Mouse (Mus musculus): ENCODE measurements around the gene Ppy. TPM values are rescaled to one million over a fixed set of nuclear protein-coding genes. Genes with fewer than 3 reads are reported as not detected.

The Ppy gene
- not detected in 2 replicates for polyA plus RNA-seq (2016; fragmentation: Nextera tagmentation; extraction: Ambion mirVana)

DNA sequence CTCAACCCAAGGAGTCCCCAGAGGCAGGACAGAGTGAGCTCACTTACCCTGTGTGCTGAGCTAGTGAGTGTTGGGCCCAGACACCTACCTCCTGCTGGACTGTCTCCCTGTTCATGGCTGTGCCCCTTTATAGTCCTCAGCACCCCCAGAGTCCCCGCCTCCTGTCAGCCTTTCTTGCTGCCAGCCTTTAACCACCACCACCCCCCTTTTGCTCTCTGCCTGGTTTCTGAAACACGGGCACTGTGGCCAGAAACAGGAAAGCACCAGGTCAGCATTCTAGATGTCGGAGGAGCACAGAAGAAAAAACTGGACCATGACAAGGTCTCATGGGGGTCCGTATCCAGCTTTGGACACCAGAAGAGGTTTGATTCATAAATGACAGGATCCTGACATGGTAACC lies at the start of gene Ppy:
Gene Ppy (minus strand): TSS at position 101 of the 400 bp plus-strand sequence.
- no peak for DNase-seq (ENCODE audit: low spot score)
- Histone ChIP-seq H3K9me3 (no peaks in the 10 kb centered on the region), H3K4me1 (replicated peaks) (peaks cover 32% of the 10 kb centered on the region), H3K27me3 (ENCODE audit: insufficient read depth, poor library complexity, severe bottlenecking) (peaks cover 86% of the 10 kb centered on the region), H3K36me3 (no peaks in the 10 kb centered on the region), H3K27ac (no peak within 1 kb of the TSS), H3K4me3 (peak within 1 kb of the TSS; percentile 6; the same call in 1 of the 2 replicates)
- 84% methylated on average over 4 of the region's 4 CpGs for WGBS

DNA sequence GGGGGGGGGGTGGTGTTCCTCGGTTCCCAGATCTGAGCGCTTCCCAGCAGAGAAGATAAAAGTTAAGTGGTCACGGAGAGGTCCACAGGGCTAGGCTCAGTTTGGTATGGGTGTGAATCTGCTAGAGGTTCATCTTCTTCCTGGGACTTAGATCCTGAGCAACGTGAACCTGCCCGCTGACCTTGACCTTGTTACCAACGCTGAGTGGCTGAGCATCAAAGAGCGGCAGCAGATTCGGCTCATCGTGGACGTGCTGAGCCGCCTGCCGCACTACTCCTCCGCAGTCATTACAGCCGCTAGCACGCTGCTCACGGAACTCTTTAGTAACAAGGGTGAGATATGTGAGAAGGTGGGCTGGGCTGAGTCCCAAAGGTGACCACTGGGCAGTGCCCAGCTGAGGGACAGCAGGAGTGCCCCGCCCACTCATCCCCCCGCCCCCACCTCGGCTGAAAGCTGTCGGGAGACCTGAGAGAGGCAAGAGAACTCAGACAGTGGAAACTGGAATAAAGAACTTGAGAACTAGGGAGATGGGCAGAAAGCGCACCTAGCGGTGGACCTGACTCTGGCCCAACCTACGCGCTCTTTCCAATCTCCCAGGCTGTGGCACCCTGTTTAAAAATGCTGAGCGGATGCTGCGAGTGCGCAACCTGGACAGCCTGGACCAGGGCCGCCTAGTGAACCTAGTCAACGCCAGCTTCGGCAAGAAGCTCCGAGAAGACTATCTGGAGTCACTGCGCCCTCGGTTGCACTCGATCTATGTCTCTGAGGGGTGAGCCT lies 46.3 kb upstream of the Ppy start:
- H3K27ac ChIP-seq: no peak overlapping the region
- H3K9me3 ChIP-seq: no peaks in the 10 kb centered on the region
- H3K4me3 ChIP-seq: 0 out of 2 replicates have a peak overlapping the region, but pooled peaks have one; percentile 20
- peaks cover 75% of the 10 kb centered on the region for H3K27me3 ChIP-seq (ENCODE audit: insufficient read depth, poor library complexity, severe bottlenecking)
- peak; percentile 23 for DNase-seq (ENCODE audit: low spot score)
- H3K36me3 ChIP-seq: peaks cover 4% of the 10 kb centered on the region
- 14% methylated on average over 34 of the region's 34 CpGs for WGBS
- H3K4me1 ChIP-seq (replicated peaks): peaks cover 30% of the 10 kb centered on the region

DNA sequence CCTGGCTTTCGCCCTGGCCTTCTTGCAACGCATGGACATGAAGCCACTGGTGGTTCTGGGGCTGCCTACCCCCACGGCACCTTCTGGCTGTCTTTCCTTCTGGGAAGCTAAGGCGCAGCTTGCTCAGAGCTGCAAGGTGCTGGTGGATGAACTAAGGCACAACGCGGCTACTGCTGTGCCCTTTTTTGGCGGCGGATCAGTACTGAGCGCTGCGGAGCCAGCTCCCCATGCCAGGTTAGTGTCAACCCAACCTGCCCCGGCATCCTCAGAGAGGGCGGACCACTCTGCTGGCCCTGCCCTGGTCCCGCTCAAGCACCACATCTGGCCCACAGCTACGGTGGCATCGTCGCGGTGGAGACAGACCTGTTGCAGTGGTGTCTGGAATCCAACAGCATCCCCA lies 45.4 kb upstream of the Ppy start:
- Histone ChIP-seq H3K27ac (no peak overlapping the region), H3K36me3 (no peaks in the 10 kb centered on the region), H3K4me3 (peak overlapping the region; percentile 47), H3K9me3 (no peaks in the 10 kb centered on the region), H3K27me3 (ENCODE audit: insufficient read depth, poor library complexity, severe bottlenecking) (peaks cover 80% of the 10 kb centered on the region), H3K4me1 (replicated peaks) (peaks cover 30% of the 10 kb centered on the region)
- DNase-seq (ENCODE audit: low spot score): no peak
- WGBS: 10% methylated on average over 17 of the region's 17 CpGs

DNA sequence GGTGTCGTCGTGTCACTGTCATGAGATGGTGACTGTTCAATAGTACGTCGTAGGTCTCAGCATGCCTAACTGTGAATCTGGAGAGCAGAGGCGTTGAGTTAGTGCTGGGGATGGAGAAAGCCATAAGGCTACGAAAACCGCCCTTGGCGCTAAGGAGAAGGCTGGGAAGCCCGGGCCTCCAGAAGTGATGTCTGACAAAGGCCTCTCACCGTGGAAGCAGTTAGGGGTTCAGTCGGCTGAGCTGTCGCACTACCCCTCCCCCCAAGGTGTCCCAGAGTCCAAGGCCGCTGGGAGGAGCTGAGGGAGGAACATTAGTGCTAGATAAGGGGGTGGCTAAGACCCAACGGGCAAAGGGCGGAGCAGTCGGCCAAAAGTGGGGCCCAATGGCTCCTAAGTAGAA lies 44.9 kb upstream of the Ppy start:
- no peaks in the 10 kb centered on the region for H3K36me3 ChIP-seq
- no peak overlapping the region for H3K27ac ChIP-seq
- 5% methylated on average over 16 of the region's 16 CpGs for WGBS
- DNase-seq (ENCODE audit: low spot score): peak; percentile 19
- no peaks in the 10 kb centered on the region for H3K9me3 ChIP-seq
- peak overlapping the region; percentile 47 for H3K4me3 ChIP-seq
- peaks cover 80% of the 10 kb centered on the region for H3K27me3 ChIP-seq (ENCODE audit: insufficient read depth, poor library complexity, severe bottlenecking)
- H3K4me1 ChIP-seq (replicated peaks): peaks cover 30% of the 10 kb centered on the region

DNA sequence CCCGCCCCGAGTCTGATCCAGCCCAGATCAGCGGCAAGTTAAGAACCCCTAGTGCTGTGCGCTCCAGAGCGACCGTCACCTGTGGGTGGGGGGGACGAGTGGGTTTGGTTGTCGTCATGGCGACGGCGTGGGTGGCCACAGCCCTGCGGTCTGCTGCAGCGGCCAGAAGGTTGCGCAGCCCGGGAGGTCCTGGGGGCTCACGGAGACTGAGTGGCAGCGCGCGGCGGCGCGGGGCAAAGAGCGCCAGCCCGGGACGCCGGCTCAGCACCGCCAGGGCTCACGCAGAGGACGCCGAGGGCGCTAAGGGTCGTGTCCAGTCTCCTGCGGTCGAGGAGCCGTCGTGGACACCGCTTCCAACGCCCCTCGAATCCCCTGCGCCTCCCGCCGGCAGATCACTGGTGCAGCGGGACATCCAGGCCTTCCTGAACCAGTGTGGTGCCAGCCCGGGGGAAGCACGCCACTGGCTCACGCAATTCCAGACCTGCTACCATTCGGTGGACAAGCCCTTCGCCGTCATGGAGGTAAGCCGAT lies 44.4 kb upstream of the Ppy start, which contains the start of gene Nags:
Gene Nags (plus strand): TSS at position 43 of the 531 bp plus-strand sequence.
- peak within 1 kb of the TSS; percentile 47 for H3K4me3 ChIP-seq
- WGBS: 2% methylated on average over 50 of the region's 50 CpGs
- no peaks in the 10 kb centered on the region for H3K9me3 ChIP-seq
- H3K27ac ChIP-seq: no peak within 1 kb of the TSS
- peaks cover 30% of the 10 kb centered on the region for H3K4me1 ChIP-seq (replicated peaks)
- peaks cover 80% of the 10 kb centered on the region for H3K27me3 ChIP-seq (ENCODE audit: insufficient read depth, poor library complexity, severe bottlenecking)
- peak; percentile 41 for DNase-seq (ENCODE audit: low spot score)
- H3K36me3 ChIP-seq: no peaks in the 10 kb centered on the region

DNA sequence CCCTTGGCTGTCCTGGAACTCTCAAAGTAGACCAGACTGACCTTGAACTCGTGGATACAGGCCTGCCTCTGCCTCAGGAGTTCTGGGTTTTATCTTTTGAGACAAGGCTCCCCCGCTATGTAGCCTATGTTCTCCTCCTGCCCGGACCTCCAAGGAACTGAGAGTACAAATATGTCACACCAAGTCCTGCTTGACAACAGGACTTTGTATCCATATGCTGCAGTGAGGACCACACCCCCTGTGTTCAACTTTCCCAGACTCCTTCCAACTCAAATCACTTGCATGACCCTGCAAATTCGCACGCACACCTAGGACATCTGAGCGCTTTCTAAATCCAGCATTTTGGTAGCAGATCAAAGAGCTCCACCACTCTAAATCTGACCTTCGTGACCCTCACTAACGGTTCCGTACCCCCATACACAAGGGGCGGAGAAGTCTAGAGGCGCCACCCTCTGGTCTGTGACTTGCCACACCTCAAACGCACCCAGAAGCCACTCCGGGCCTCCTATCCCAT lies 43.9 kb upstream of the Ppy start:
- no peak for DNase-seq (ENCODE audit: low spot score)
- peaks cover 30% of the 10 kb centered on the region for H3K4me1 ChIP-seq (replicated peaks)
- no peaks in the 10 kb centered on the region for H3K9me3 ChIP-seq
- WGBS: 25% methylated on average over 13 of the region's 13 CpGs
- H3K27ac ChIP-seq: no peak overlapping the region
- peaks cover 80% of the 10 kb centered on the region for H3K27me3 ChIP-seq (ENCODE audit: insufficient read depth, poor library complexity, severe bottlenecking)
- H3K36me3 ChIP-seq: no peaks in the 10 kb centered on the region
- peak overlapping the region; percentile 47 for H3K4me3 ChIP-seq

DNA sequence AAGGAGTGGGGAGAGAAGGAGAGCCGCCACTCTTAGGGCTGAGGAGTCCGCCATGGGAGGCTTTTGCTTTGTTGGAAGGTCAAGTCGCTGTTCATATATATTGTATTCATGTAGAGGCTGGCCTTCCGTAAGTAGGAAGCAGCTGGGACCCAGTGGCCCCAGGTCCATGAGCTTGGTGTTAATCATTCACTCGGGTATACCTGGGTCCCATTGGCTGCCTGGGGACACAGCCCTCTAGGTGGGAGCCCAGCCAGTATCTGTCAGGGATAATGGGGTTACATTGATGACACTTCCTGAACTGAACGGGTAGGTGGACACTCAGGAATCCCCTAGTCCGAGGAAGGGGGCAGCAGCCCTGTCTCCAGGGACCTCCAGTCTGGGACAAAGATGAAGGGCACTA lies 41.2 kb upstream of the Ppy start:
- H3K27ac ChIP-seq: no peak overlapping the region
- H3K9me3 ChIP-seq: no peaks in the 10 kb centered on the region
- WGBS: 74% methylated on average over 7 of the region's 7 CpGs
- H3K4me1 ChIP-seq (replicated peaks): peaks cover 28% of the 10 kb centered on the region
- H3K36me3 ChIP-seq: no peaks in the 10 kb centered on the region
- peaks cover 76% of the 10 kb centered on the region for H3K27me3 ChIP-seq (ENCODE audit: insufficient read depth, poor library complexity, severe bottlenecking)
- H3K4me3 ChIP-seq: no peak overlapping the region
- no peak for DNase-seq (ENCODE audit: low spot score)

DNA sequence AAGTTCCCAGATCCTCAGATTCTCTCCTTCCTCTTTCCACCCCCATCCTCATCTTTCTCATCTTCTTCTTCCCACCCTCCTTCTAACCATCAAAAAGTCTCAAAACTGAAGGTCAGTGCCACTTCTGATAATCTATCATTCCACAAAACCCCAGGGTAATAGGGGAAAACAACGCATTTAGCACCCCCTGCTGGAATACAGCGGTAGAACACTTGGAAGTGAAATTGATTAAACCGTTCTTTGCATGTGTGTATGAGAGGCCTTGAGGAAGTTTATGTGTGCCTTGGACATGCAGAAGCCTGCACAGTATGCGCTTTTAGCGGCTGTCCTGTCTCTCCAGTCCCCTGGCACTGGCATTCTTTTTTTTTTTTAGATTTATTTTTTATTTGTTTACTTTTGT lies 39.4 kb upstream of the Ppy start:
- Histone ChIP-seq H3K9me3 (no peaks in the 10 kb centered on the region), H3K4me1 (replicated peaks) (peaks cover 9% of the 10 kb centered on the region), H3K4me3 (no peak overlapping the region), H3K27ac (no peak overlapping the region), H3K36me3 (no peaks in the 10 kb centered on the region), H3K27me3 (ENCODE audit: insufficient read depth, poor library complexity, severe bottlenecking) (peaks cover 69% of the 10 kb centered on the region)
- WGBS: 4% methylated on average over 5 of the region's 5 CpGs
- peak; percentile 67 for DNase-seq (ENCODE audit: low spot score)

DNA sequence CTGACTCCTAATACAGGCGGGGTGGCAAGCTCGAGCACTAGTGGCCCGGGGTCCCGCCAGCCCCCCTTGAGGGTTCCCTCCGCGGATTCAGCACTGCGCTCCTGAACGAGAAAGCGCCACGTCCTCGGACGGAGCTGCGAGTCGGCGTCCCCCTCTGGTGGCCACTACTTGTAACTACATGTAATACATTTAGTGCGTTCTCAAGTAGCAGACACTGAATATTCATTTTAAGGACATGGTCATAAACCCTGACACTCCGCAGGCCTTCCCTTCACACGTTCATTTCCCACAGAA lies 37.3 kb upstream of the Ppy start:
- peak overlapping the region; percentile 37 for H3K4me3 ChIP-seq
- WGBS: 1% methylated on average over 18 of the region's 18 CpGs
- no peaks in the 10 kb centered on the region for H3K36me3 ChIP-seq
- H3K27me3 ChIP-seq (ENCODE audit: insufficient read depth, poor library complexity, severe bottlenecking): peaks cover 60% of the 10 kb centered on the region
- DNase-seq (ENCODE audit: low spot score): peak; percentile 76
- peaks cover 11% of the 10 kb centered on the region for H3K4me1 ChIP-seq (replicated peaks)
- no peak overlapping the region for H3K27ac ChIP-seq
- no peaks in the 10 kb centered on the region for H3K9me3 ChIP-seq

DNA sequence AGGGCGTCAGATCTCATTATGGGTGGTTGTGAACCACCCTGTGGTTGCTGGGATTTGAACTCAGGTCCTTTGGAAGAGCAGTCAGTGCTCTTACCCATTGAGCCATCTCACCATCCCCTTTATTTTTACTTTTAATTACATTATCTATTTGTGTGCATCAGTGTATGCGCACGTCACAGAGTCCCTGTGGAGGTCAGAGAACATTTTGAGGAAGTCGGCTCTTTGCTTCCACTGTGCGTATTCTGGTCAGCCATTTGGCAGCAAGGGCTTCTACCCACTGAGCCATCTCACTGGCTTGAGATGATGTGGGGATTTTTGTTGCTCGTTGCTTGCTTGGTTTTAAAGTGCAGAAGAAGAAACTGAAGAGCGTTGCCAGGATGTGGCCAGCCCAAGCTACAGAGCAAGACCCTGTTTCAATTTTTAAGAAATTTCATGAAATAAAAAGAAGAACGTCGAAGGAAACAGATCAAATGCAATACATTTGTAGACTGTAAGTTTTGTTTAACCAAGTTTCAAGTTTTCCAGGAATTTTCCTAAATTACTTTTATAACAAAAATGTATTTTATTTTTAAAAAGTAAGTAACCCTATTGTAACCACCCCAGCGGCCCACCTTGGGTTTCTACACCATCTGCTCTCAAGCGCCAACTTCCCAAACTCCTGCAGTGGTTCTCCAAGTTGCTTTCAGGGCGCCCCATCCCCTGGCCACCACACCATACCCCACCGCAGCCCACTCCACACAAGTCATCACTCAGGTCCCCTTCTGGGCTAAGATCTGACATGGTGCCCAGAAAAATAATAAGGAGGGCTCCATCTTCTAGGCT lies 36.7 kb upstream of the Ppy start:
- DNase-seq (ENCODE audit: low spot score): no peak
- Histone ChIP-seq H3K9me3 (no peaks in the 10 kb centered on the region), H3K27ac (no peak overlapping the region), H3K4me3 (peak overlapping the region; percentile 37), H3K4me1 (replicated peaks) (peaks cover 11% of the 10 kb centered on the region), H3K36me3 (no peaks in the 10 kb centered on the region), H3K27me3 (ENCODE audit: insufficient read depth, poor library complexity, severe bottlenecking) (peaks cover 55% of the 10 kb centered on the region)
- WGBS: 49% methylated on average over 13 of the region's 13 CpGs

DNA sequence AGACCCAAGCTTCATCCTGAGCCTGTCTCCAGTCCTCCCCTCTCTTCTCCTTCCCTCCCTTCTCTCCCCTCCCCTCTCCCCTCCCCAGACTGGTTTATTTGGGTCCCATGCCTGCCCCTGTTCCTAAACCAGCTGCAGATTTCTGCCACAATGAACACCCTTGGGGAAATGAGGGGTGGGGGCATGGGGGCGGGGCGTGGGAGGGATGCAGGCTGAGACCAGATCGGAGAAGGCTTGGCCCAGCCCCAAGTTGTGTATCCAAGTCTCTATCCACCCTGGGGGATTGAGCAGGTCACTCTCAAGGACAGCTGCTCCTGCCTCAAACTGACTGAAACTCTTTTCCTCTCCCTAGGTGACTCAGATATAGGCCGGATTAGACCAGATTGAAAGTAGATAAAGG lies 33.4 kb upstream of the Ppy start:
- H3K27ac ChIP-seq: no peak overlapping the region
- no peak overlapping the region for H3K4me3 ChIP-seq
- DNase-seq (ENCODE audit: low spot score): no peak
- H3K4me1 ChIP-seq (replicated peaks): peaks cover 11% of the 10 kb centered on the region
- no peaks in the 10 kb centered on the region for H3K9me3 ChIP-seq
- H3K36me3 ChIP-seq: no peaks in the 10 kb centered on the region
- 41% methylated on average over 4 of the region's 4 CpGs for WGBS
- H3K27me3 ChIP-seq (ENCODE audit: insufficient read depth, poor library complexity, severe bottlenecking): peaks cover 41% of the 10 kb centered on the region

DNA sequence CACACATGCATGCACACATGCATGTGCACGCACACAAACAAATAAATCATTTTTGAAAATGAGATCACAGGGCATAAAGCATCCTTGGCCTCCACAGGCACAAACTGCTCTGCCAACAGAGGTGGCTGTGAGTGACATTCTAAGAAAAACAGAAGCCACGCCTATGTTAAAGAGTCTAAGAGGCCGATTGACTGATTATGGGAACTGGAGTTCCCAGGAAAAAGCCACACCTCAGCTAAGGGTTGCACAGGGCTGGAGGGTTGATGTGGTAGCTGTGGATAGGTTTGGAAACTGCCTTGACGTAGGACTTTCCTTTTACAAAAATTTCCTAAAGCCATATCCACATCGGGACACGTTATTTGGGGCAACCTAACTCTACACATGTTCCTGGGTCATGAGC lies 16.3 kb upstream of the Ppy start:
- DNase-seq (ENCODE audit: low spot score): no peak
- no peak overlapping the region for H3K27ac ChIP-seq
- H3K36me3 ChIP-seq: no peaks in the 10 kb centered on the region
- H3K4me1 ChIP-seq (replicated peaks): peaks cover 7% of the 10 kb centered on the region
- 85% methylated on average over 6 of the region's 6 CpGs for WGBS
- peaks cover 2% of the 10 kb centered on the region; the same call in 1 of the 2 replicates for H3K9me3 ChIP-seq
- peaks cover 6% of the 10 kb centered on the region; the same call in 1 of the 2 replicates for H3K27me3 ChIP-seq (ENCODE audit: insufficient read depth, poor library complexity, severe bottlenecking)
- H3K4me3 ChIP-seq: no peak overlapping the region

DNA sequence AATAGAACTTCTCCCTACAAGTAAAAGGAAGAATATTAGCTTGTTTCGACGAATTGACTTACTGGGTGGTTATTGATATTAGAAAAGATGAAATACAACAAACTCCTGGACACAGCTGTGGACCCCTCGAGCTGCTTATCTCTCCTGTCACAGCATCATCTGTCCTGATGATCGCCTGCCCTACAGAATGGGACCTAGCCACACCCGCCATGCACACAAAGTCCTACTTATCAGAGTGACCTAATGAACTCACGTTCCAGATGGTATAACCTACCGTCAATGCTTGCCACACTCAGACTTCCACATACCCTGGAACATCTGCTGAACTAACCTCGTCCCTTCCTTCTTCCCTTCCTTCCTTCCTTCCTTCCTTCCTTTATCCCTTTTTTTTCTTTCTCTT lies 15.1 kb upstream of the Ppy start:
- peaks cover 13% of the 10 kb centered on the region for H3K27me3 ChIP-seq (ENCODE audit: insufficient read depth, poor library complexity, severe bottlenecking)
- no peaks in the 10 kb centered on the region for H3K36me3 ChIP-seq
- peaks cover 7% of the 10 kb centered on the region for H3K4me1 ChIP-seq (replicated peaks)
- no peak overlapping the region for H3K27ac ChIP-seq
- 84% methylated on average over 8 of the region's 8 CpGs for WGBS
- no peak for DNase-seq (ENCODE audit: low spot score)
- peaks cover 2% of the 10 kb centered on the region; the same call in 1 of the 2 replicates for H3K9me3 ChIP-seq
- no peak overlapping the region for H3K4me3 ChIP-seq

All from hindbrain, embryonic 10.5 days (tissue).